Mouse (Mus musculus) lung, postnatal 0 days (tissue): ENCODE results near the gene Usf3. TPM values are rescaled to one million over a fixed set of nuclear protein-coding genes. Genes with fewer than 3 reads are reported as not detected.

Experiments
- ATAC-seq: fragments of 200-750 bp; cut with Nextera tagmentation; 2 replicates; pipeline ENCODE4 v1.8.0; 2017; ENCODE audit warnings: moderate library complexity
- DNase-seq: peaks from one replicate; pipeline ENCODE4 v3.0.0-alpha.2; 2016; ENCODE audit warnings: low spot score
- H3K27ac ChIP-seq: fragments of 300-500 bp; sonication (generic); 2 replicates; pipeline ENCODE4 v1.5.1; 2014; ENCODE audit warnings: antibody characterized with exemption, mild to moderate bottlenecking, low read length, mixed read lengths
- H3K27me3 ChIP-seq: fragments of 300-500 bp; sonication (generic); replicated peaks from 2 replicates; pipeline ENCODE4 v1.6.1; 2014; ENCODE audit warnings: low read length, mixed read lengths; ENCODE audit not compliant: insufficient read depth
- H3K36me3 ChIP-seq: fragments of 300-500 bp; sonication (generic); 2 replicates; pipeline ENCODE4 v1.6.1; 2014; ENCODE audit warnings: low read length, mixed read lengths; ENCODE audit not compliant: insufficient read depth
- H3K4me1 ChIP-seq: fragments of 300-500 bp; sonication (generic); 2 replicates; pipeline ENCODE4 v1.6.1; 2014; ENCODE audit warnings: antibody characterized with exemption, low read depth, low read length, mixed read lengths; ENCODE audit not compliant: insufficient read depth
- H3K4me2 ChIP-seq: fragments of 300-500 bp; sonication (generic); replicated peaks from 2 replicates; pipeline ENCODE4 v1.6.1; 2014; ENCODE audit warnings: low read depth, mild to moderate bottlenecking, low read length, moderate library complexity, mixed read lengths
- H3K4me3 ChIP-seq: fragments of 300-500 bp; sonication (generic); 2 replicates; pipeline ENCODE4 v1.5.1; 2014; ENCODE audit warnings: low read depth, low read length
- H3K9ac ChIP-seq: fragments of 300-500 bp; sonication (generic); replicated peaks from 2 replicates; pipeline ENCODE4 v1.6.1; 2014; ENCODE audit warnings: low read depth, mild to moderate bottlenecking
- H3K9me3 ChIP-seq: fragments of 300-500 bp; sonication (generic); 2 replicates; pipeline ENCODE4 v1.6.1; 2016; ENCODE audit warnings: low read length, mixed read lengths
- CTCF ChIP-seq: IDR thresholded peaks from 2 replicates; pipeline ENCODE4 v1.5.1; 2016; ENCODE audit warnings: antibody characterized with exemption, mild to moderate bottlenecking
- EP300 ChIP-seq: IDR thresholded peaks from 2 replicates; pipeline ENCODE4 v1.6.1; 2016; ENCODE audit warnings: antibody characterized with exemption, mild to moderate bottlenecking, control low read depth
- WGBS: fragments of 180-500 bp; shearing (Covaris S2); extraction: QIAGEN DNeasy Blood & Tissue Kit; methylation state at CpG from one replicate; pipeline ENCODE4 v1.1.7; 2014; 5-methylcytosine and 5-hydroxymethylcytosine counted together
- polyA plus RNA-seq: library from polyadenylated mRNA; unstranded; fragments of >200 nt; fragmentation: Nextera tagmentation; extraction: Ambion mirVana; gene quantifications from 2 replicates; pipeline ENCODE4 v1.2.1, GENCODE M21; 2015

The Usf3 gene
- polyA plus RNA-seq, 1 experiment from 2014 or later, result 2.5 TPM

GRCm38 (mm10) chr16:44168990-44169389, 4.1 kb upstream of the Usf3 start:
- Histone ChIP-seq H3K4me1 (peaks cover under 1% of the 10 kb centered on the region; the same call in 1 of the 2 replicates), H3K9me3 (no peaks in the 10 kb centered on the region), H3K36me3 (no peaks in the 10 kb centered on the region), H3K4me2 (no peak overlapping the region), H3K27me3 (no peaks in the 10 kb centered on the region), H3K9ac (no peak overlapping the region), H3K27ac (no peak overlapping the region), H3K4me3 (no peak overlapping the region)
- ATAC-seq (no peak), DNase-seq (no peak)
- WGBS, result 55% methylated on average over 4 of the region's 4 CpGs
- no peak for TF ChIP-seq CTCF

- H3K27me3 ChIP-seq, result no peaks in the 10 kb centered on the region
- DNase-seq (peak; percentile 100), ATAC-seq (peak; percentile 100)
- H3K9me3 ChIP-seq, result no peaks in the 10 kb centered on the region
- no peaks in the 10 kb centered on the region for H3K36me3 ChIP-seq
- H3K4me1 ChIP-seq, result peaks cover 12% of the 10 kb centered on the region
- H3K27ac ChIP-seq, result peak overlapping the region; percentile 97
- H3K9ac ChIP-seq, result peak overlapping the region; percentile 79; the same call in 1 of the 2 replicates
- peak overlapping the region; percentile 96 for H3K4me3 ChIP-seq
- under 1% methylated on average over 26 of the region's 26 CpGs for WGBS
- peak overlapping the region; percentile 72 for H3K4me2 ChIP-seq
- TF ChIP-seq CTCF (peak; percentile 63), EP300 (peak; percentile 39; the same call in 1 of the 2 replicates)
Measured at GRCm38 (mm10) chr16:44172297-44173154, 520 bp upstream of the Usf3 start.

- Histone ChIP-seq H3K36me3 (no peaks in the 10 kb centered on the region), H3K9ac (peak overlapping the region; percentile 79), H3K4me2 (peak overlapping the region; percentile 72), H3K4me1 (peaks cover 12% of the 10 kb centered on the region), H3K4me3 (peak overlapping the region; percentile 96), H3K27ac (peak overlapping the region; percentile 97), H3K27me3 (no peaks in the 10 kb centered on the region), H3K9me3 (no peaks in the 10 kb centered on the region)
- no peak for ATAC-seq
- DNase-seq, result peak; percentile 13
- WGBS, result 9% methylated on average over 7 of the region's 7 CpGs
- TF ChIP-seq EP300 (no peak), CTCF (no peak)
Measured at GRCm38 (mm10) chr16:44173966-44174530, 1.0 kb downstream of the Usf3 start.

GRCm38 (mm10) chr16:44175001-44175400, 2.0 kb downstream of the Usf3 start:
- TF ChIP-seq EP300 (no peak), CTCF (no peak)
- DNase-seq, result no peak
- Histone ChIP-seq H3K36me3 (no peaks in the 10 kb centered on the region), H3K4me1 (peaks cover 12% of the 10 kb centered on the region), H3K4me3 (no peak overlapping the region), H3K9me3 (no peaks in the 10 kb centered on the region), H3K27me3 (no peaks in the 10 kb centered on the region), H3K9ac (0 out of 2 replicates have a peak overlapping the region, but pooled peaks have one; percentile 12), H3K4me2 (no peak overlapping the region), H3K27ac (no peak overlapping the region)
- no peak for ATAC-seq
- WGBS, result 60% methylated on average over 1 of the region's 1 CpGs

GRCm38 (mm10) chr16:44176511-44176910, 3.5 kb downstream of the Usf3 start:
- ATAC-seq (no peak), DNase-seq (no peak)
- TF ChIP-seq CTCF (no peak), EP300 (no peak)
- Histone ChIP-seq H3K27ac (no peak overlapping the region), H3K36me3 (no peaks in the 10 kb centered on the region), H3K9ac (no peak overlapping the region), H3K4me3 (no peak overlapping the region), H3K9me3 (no peaks in the 10 kb centered on the region), H3K4me1 (peaks cover 12% of the 10 kb centered on the region), H3K4me2 (no peak overlapping the region), H3K27me3 (no peaks in the 10 kb centered on the region)
- WGBS, result 89% methylated on average over 2 of the region's 2 CpGs

GRCm38 (mm10) chr16:44178555-44178954, 5.5 kb downstream of the Usf3 start:
- ATAC-seq (peak; percentile 94), DNase-seq (peak; percentile 91)
- WGBS, result 58% methylated on average over 1 of the region's 1 CpGs
- Histone ChIP-seq H3K4me3 (no peak overlapping the region), H3K4me2 (no peak overlapping the region), H3K9me3 (no peaks in the 10 kb centered on the region), H3K27me3 (no peaks in the 10 kb centered on the region), H3K27ac (peak overlapping the region; percentile 43), H3K9ac (no peak overlapping the region), H3K36me3 (no peaks in the 10 kb centered on the region), H3K4me1 (peaks cover 12% of the 10 kb centered on the region)
- peak; percentile 51; the same call in 1 of the 2 replicates for TF ChIP-seq EP300
- no peak for TF ChIP-seq CTCF
